Mouse (Mus musculus) kidney, embryonic 16.5 days (tissue): ENCODE results near the gene Actg2. TPM values are rescaled to one million over a fixed set of nuclear protein-coding genes. Genes with fewer than 3 reads are reported as not detected.

Source experiments
- ATAC-seq: fragments of 200-750 bp; cut with Nextera tagmentation; 2 replicates; pipeline ENCODE4 v1.8.0; 2017; ENCODE audit warnings: moderate TSS enrichment; ENCODE audit not compliant: low FRiP score, low TSS enrichment
- H3K27ac ChIP-seq: fragments of 300-500 bp; sonication (generic); 2 replicates; pipeline ENCODE4 v1.5.1; 2014; ENCODE audit warnings: low read length
- H3K27me3 ChIP-seq: fragments of 300-500 bp; sonication (generic); 2 replicates; pipeline ENCODE4 v1.6.1; 2014; ENCODE audit warnings: low read length, control low read depth, mixed read lengths; ENCODE audit not compliant: insufficient read depth
- H3K36me3 ChIP-seq: fragments of 300-500 bp; sonication (generic); 2 replicates; pipeline ENCODE4 v1.6.1; 2014; ENCODE audit warnings: low read length, control low read depth, mixed read lengths; ENCODE audit not compliant: insufficient read depth
- H3K4me1 ChIP-seq: fragments of 300-500 bp; sonication (generic); 2 replicates; pipeline ENCODE4 v1.6.1; 2014; ENCODE audit warnings: low read length, control low read depth, mixed read lengths; ENCODE audit not compliant: insufficient read depth
- H3K4me2 ChIP-seq: fragments of 300-500 bp; sonication (generic); replicated peaks from 2 replicates; pipeline ENCODE4 v1.6.1; 2014; ENCODE audit warnings: low read depth, low read length
- H3K4me3 ChIP-seq: fragments of 300-500 bp; sonication (generic); 2 replicates; pipeline ENCODE4 v1.5.1; 2014; ENCODE audit warnings: mild to moderate bottlenecking, low read length
- H3K9ac ChIP-seq: fragments of 300-500 bp; sonication (generic); replicated peaks from 2 replicates; pipeline ENCODE4 v1.6.1; 2014; ENCODE audit warnings: low read length
- H3K9me3 ChIP-seq: fragments of 300-500 bp; sonication (generic); 2 replicates; pipeline ENCODE4 v1.6.1; 2016; ENCODE audit warnings: low read length, control low read depth
- WGBS: fragments of 180-500 bp; shearing (Covaris S2); extraction: QIAGEN DNeasy Blood & Tissue Kit; methylation state at CpG from one replicate; pipeline ENCODE4 v1.1.7; 2014; 5-methylcytosine and 5-hydroxymethylcytosine counted together
- polyA plus RNA-seq: library from polyadenylated mRNA; unstranded; fragments of >200 nt; fragmentation: Nextera tagmentation; extraction: Ambion mirVana; gene quantifications from 2 replicates; pipeline ENCODE4 v1.2.1, GENCODE M21; 2015

The Actg2 gene
- polyA plus RNA-seq, 1 experiment from 2014 or later: 182 TPM

- Histone ChIP-seq H3K9ac (no peak overlapping the region), H3K9me3 (no peaks in the 10 kb centered on the region), H3K4me2 (no peak overlapping the region), H3K4me1 (peaks cover 11% of the 10 kb centered on the region), H3K4me3 (no peak overlapping the region), H3K27me3 (no peaks in the 10 kb centered on the region), H3K36me3 (peaks cover 3% of the 10 kb centered on the region; the same call in 1 of the 2 replicates), H3K27ac (no peak overlapping the region)
- WGBS: 53% methylated on average over 20 of the region's 20 CpGs
- ATAC-seq: 0 out of 2 replicates have a peak, but pooled peaks have one; percentile 13
Measured at GRCm38 (mm10) chr6:83568901-83569862, 33.1 kb upstream of the Actg2 start.

- H3K4me2 ChIP-seq: no peak overlapping the region
- no peak overlapping the region for H3K4me3 ChIP-seq
- WGBS: 80% methylated on average over 6 of the region's 6 CpGs
- H3K4me1 ChIP-seq: no peaks in the 10 kb centered on the region
- H3K27ac ChIP-seq: no peak overlapping the region
- no peaks in the 10 kb centered on the region for H3K27me3 ChIP-seq
- no peak overlapping the region for H3K9ac ChIP-seq
- peaks cover 19% of the 10 kb centered on the region; the same call in 1 of the 2 replicates for H3K36me3 ChIP-seq
- H3K9me3 ChIP-seq: no peaks in the 10 kb centered on the region
- no peak for ATAC-seq
Measured at GRCm38 (mm10) chr6:83555972-83556371, 19.9 kb upstream of the Actg2 start.

GRCm38 (mm10) chr6:83548346-83548745 lies 12.3 kb upstream of the Actg2 start:
- Histone ChIP-seq H3K27ac (no peak overlapping the region), H3K27me3 (no peaks in the 10 kb centered on the region), H3K9ac (no peak overlapping the region), H3K4me1 (no peaks in the 10 kb centered on the region), H3K9me3 (no peaks in the 10 kb centered on the region), H3K4me3 (no peak overlapping the region), H3K36me3 (peaks cover 13% of the 10 kb centered on the region), H3K4me2 (no peak overlapping the region)
- peak; percentile 59; the same call in 1 of the 2 replicates for ATAC-seq
- WGBS: 19% methylated on average over 5 of the region's 5 CpGs

- Histone ChIP-seq H3K27ac (no peak overlapping the region), H3K36me3 (peaks cover 13% of the 10 kb centered on the region), H3K27me3 (no peaks in the 10 kb centered on the region), H3K9me3 (no peaks in the 10 kb centered on the region), H3K4me1 (no peaks in the 10 kb centered on the region), H3K4me3 (no peak overlapping the region), H3K9ac (no peak overlapping the region), H3K4me2 (no peak overlapping the region)
- WGBS: 91% methylated on average over 3 of the region's 3 CpGs
- no peak for ATAC-seq
Measured at GRCm38 (mm10) chr6:83545778-83546177, 9.7 kb upstream of the Actg2 start.

- Histone ChIP-seq H3K9me3 (no peaks in the 10 kb centered on the region), H3K4me2 (no peak overlapping the region), H3K4me3 (no peak overlapping the region), H3K9ac (no peak overlapping the region), H3K36me3 (peaks cover 8% of the 10 kb centered on the region), H3K4me1 (no peaks in the 10 kb centered on the region), H3K27me3 (no peaks in the 10 kb centered on the region), H3K27ac (peak overlapping the region; percentile 30; the same call in 1 of the 2 replicates)
- peak; percentile 46; the same call in 1 of the 2 replicates for ATAC-seq
- WGBS: 71% methylated on average over 11 of the region's 11 CpGs
Measured at GRCm38 (mm10) chr6:83541756-83542456, 5.8 kb upstream of the Actg2 start.

- H3K4me3 ChIP-seq: no peak overlapping the region
- no peaks in the 10 kb centered on the region for H3K4me1 ChIP-seq
- H3K9me3 ChIP-seq: no peaks in the 10 kb centered on the region
- no peak for ATAC-seq
- 44% methylated on average over 4 of the region's 4 CpGs for WGBS
- H3K9ac ChIP-seq: no peak overlapping the region
- no peaks in the 10 kb centered on the region for H3K27me3 ChIP-seq
- no peak overlapping the region for H3K4me2 ChIP-seq
- 0 out of 2 replicates have a peak, but pooled peaks cover 2% of the 10 kb centered on the region for H3K36me3 ChIP-seq
- no peak overlapping the region for H3K27ac ChIP-seq
Measured at GRCm38 (mm10) chr6:83540017-83540416, 4.0 kb upstream of the Actg2 start.

GRCm38 (mm10) chr6:83536795-83537059 lies 662 bp upstream of the Actg2 start:
- ATAC-seq: no peak
- WGBS: 25% methylated on average over 6 of the region's 6 CpGs
- no peak overlapping the region for H3K27ac ChIP-seq
- no peaks in the 10 kb centered on the region for H3K36me3 ChIP-seq
- no peak overlapping the region for H3K9ac ChIP-seq
- no peaks in the 10 kb centered on the region for H3K9me3 ChIP-seq
- H3K4me3 ChIP-seq: no peak overlapping the region
- H3K4me1 ChIP-seq: no peaks in the 10 kb centered on the region
- H3K27me3 ChIP-seq: no peaks in the 10 kb centered on the region
- no peak overlapping the region for H3K4me2 ChIP-seq

GRCm38 (mm10) chr6:83532608-83533007 lies 3.5 kb downstream of the Actg2 start:
- WGBS: 76% methylated on average over 2 of the region's 2 CpGs
- Histone ChIP-seq H3K27me3 (no peaks in the 10 kb centered on the region), H3K4me3 (no peak overlapping the region), H3K4me2 (no peak overlapping the region), H3K9ac (no peak overlapping the region), H3K4me1 (no peaks in the 10 kb centered on the region), H3K27ac (no peak overlapping the region), H3K36me3 (no peaks in the 10 kb centered on the region), H3K9me3 (no peaks in the 10 kb centered on the region)
- ATAC-seq: no peak

GRCm38 (mm10) chr6:83523194-83523593 lies 12.9 kb downstream of the Actg2 start:
- no peak overlapping the region for H3K27ac ChIP-seq
- no peak for ATAC-seq
- no peaks in the 10 kb centered on the region for H3K36me3 ChIP-seq
- no peaks in the 10 kb centered on the region for H3K9me3 ChIP-seq
- 55% methylated on average over 6 of the region's 6 CpGs for WGBS
- no peaks in the 10 kb centered on the region for H3K4me1 ChIP-seq
- H3K9ac ChIP-seq: no peak overlapping the region
- no peaks in the 10 kb centered on the region for H3K27me3 ChIP-seq
- no peak overlapping the region for H3K4me3 ChIP-seq
- no peak overlapping the region for H3K4me2 ChIP-seq

GRCm38 (mm10) chr6:83521784-83522183 lies 14.3 kb downstream of the Actg2 start:
- no peaks in the 10 kb centered on the region for H3K9me3 ChIP-seq
- no peaks in the 10 kb centered on the region for H3K36me3 ChIP-seq
- no peak overlapping the region for H3K9ac ChIP-seq
- H3K27me3 ChIP-seq: no peaks in the 10 kb centered on the region
- no peak for ATAC-seq
- 70% methylated on average over 6 of the region's 6 CpGs for WGBS
- H3K4me3 ChIP-seq: no peak overlapping the region
- no peaks in the 10 kb centered on the region for H3K4me1 ChIP-seq
- H3K27ac ChIP-seq: no peak overlapping the region
- H3K4me2 ChIP-seq: no peak overlapping the region
